Mouse (Mus musculus) thymus, postnatal 36 days (tissue): ENCODE measurements around the gene Clca3a1.
"Not testable (repeated sequence)": the region's sequence is repeated elsewhere in the genome, so short reads cannot be mapped to it uniquely, and the experiment has no call there.

Source experiments
- DNase-seq, 2 experiments: peaks; one replicate each; pipeline ENCODE4 v3.0.0; 2022; ENCODE audit warnings: mixed read lengths in 2 of 2

Clca3a1 gene

GRCm38 (mm10) chr3:144760592-144761309, at the start of gene Clca3a1:
Clca3a1 (minus strand) TSS chr3:144760977.
- no peak for DNase-seq

- not testable (repeated sequence) for DNase-seq
Observed at GRCm38 (mm10) chr3:144808153-144808925, 47.6 kb upstream of the Clca3a1 start.

- not testable (repeated sequence) for DNase-seq
Observed at GRCm38 (mm10) chr3:144806626-144807025, 45.8 kb upstream of the Clca3a1 start.

- DNase-seq: no peak
Observed at GRCm38 (mm10) chr3:144801861-144802260, 41.1 kb upstream of the Clca3a1 start.

GRCm38 (mm10) chr3:144785181-144786148, 24.7 kb upstream of the Clca3a1 start:
- no peak for DNase-seq

GRCm38 (mm10) chr3:144765161-144765560, 4.4 kb upstream of the Clca3a1 start:
- no peak for DNase-seq

- DNase-seq: no peak
Observed at GRCm38 (mm10) chr3:144761454-144761853, 677 bp upstream of the Clca3a1 start.

- DNase-seq: no peak
Observed at GRCm38 (mm10) chr3:144759719-144760118, 1.1 kb downstream of the Clca3a1 start.

- not testable (repeated sequence) for DNase-seq
Observed at GRCm38 (mm10) chr3:144756103-144756502, 4.7 kb downstream of the Clca3a1 start.

- peak in 1 of 2 experiments; percentile 8 for DNase-seq
Observed at GRCm38 (mm10) chr3:144753120-144753519, 7.7 kb downstream of the Clca3a1 start.

GRCm38 (mm10) chr3:144749062-144749963, 11.5 kb downstream of the Clca3a1 start:
- DNase-seq: not testable (repeated sequence)

- not testable (repeated sequence) for DNase-seq
Observed at GRCm38 (mm10) chr3:144747706-144748105, 13.1 kb downstream of the Clca3a1 start.

GRCm38 (mm10) chr3:144738396-144738795, 22.4 kb downstream of the Clca3a1 start:
- not testable (repeated sequence) for DNase-seq

GRCm38 (mm10) chr3:144736831-144737230, 23.9 kb downstream of the Clca3a1 start:
- DNase-seq: peak in 1 of 2 experiments; percentile 29

- DNase-seq: peak; percentile 42 to 63
Observed at GRCm38 (mm10) chr3:144723455-144723854, 37.3 kb downstream of the Clca3a1 start.

GRCm38 (mm10) chr3:144722566-144722965, 38.2 kb downstream of the Clca3a1 start:
- not testable (repeated sequence) for DNase-seq

- no peak for DNase-seq
Observed at GRCm38 (mm10) chr3:144721860-144722256, 38.9 kb downstream of the Clca3a1 start.

- no peak for DNase-seq
Observed at GRCm38 (mm10) chr3:144721077-144721859, 39.5 kb downstream of the Clca3a1 start.

- DNase-seq: peak; percentile 94 to 97
Observed at GRCm38 (mm10) chr3:144719901-144720747, 40.7 kb downstream of the Clca3a1 start, which contains the start of gene Sh3glb1. Sh3glb1 (minus strand) TSS chr3:144720335.
